Mouse (Mus musculus): ENCODE results near the gene Myadml2.

DNA sequence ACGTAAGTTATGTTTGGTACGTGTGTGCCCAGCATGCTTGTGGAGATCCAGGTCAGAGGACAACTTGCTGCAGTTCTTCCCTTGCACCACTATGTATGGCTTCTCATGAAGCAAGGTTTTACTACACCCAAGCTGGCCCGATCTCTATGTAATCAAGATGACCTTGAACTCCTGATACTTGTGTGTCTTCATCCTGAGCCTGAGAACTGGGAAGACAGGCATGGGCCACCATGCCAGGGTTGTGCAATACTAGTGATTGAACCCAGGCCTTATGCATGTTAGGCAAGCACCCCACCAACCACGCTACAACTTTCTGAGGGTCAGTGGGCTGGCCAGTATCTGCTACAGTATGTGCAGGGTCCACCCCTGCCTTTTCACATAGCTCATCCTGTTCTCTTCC, 29.0 kb upstream of the Myadml2 start:
- no peak for TF ChIP-seq CTCF (conservative IDR thresholded peaks at IDR 0.05 in 1 of 2, IDR thresholded peaks at IDR 0.05 in 1 of 2; ENCODE audit: low read depth in 2 of 2, low read length in 2 of 2)
- TF ChIP-seq POLR2A (IDR thresholded peaks at IDR 0.05; ENCODE audit: low read depth, low read length) = no peak
- TF ChIP-seq ZNF384 (IDR thresholded peaks at IDR 0.05; ENCODE audit: low read depth, low read length) = no peak
- no peak for TF ChIP-seq MAZ (IDR thresholded peaks at IDR 0.05; ENCODE audit: low read depth, low read length)
- no peak for TF ChIP-seq PAX5 (IDR thresholded peaks at IDR 0.05; ENCODE audit: low read length)
- TF ChIP-seq HCFC1 (IDR thresholded peaks at IDR 0.05; ENCODE audit: low read depth, low read length) = no peak
- no peak for TF ChIP-seq JUN (IDR thresholded peaks at IDR 0.05; ENCODE audit: insufficient read depth, low read depth, low read length)
- no peak for TF ChIP-seq CHD1 (IDR thresholded peaks at IDR 0.05; ENCODE audit: low read depth, low read length)
- no peak for TF ChIP-seq POLR2AphosphoS2 (IDR thresholded peaks at IDR 0.05; ENCODE audit: low read depth, low read length)
- no peak for TF ChIP-seq MAFK (IDR thresholded peaks at IDR 0.05; ENCODE audit: insufficient replicate concordance, low read length)
- no peak for TF ChIP-seq MAX (IDR thresholded peaks at IDR 0.05; ENCODE audit: low read length)
